Mouse (Mus musculus) spleen, adult 2 months (tissue): ENCODE results near the gene Panx3.

Experiments used
- CTCF ChIP-seq: fragments of 200-500 bp; IDR thresholded peaks from 2 replicates; pipeline ENCODE4 v1.5.1; 2011; ENCODE audit warnings: mild to moderate bottlenecking, inconsistent platforms; ENCODE audit not compliant: insufficient read depth, insufficient read length, insufficient replicate concordance; ENCODE audit errors: extremely low read depth
- POLR2A ChIP-seq: fragments of 200-500 bp; IDR thresholded peaks from 2 replicates; pipeline ENCODE4 v1.6.1; 2011; ENCODE audit warnings: low read depth, low read length, inconsistent platforms

DNA sequence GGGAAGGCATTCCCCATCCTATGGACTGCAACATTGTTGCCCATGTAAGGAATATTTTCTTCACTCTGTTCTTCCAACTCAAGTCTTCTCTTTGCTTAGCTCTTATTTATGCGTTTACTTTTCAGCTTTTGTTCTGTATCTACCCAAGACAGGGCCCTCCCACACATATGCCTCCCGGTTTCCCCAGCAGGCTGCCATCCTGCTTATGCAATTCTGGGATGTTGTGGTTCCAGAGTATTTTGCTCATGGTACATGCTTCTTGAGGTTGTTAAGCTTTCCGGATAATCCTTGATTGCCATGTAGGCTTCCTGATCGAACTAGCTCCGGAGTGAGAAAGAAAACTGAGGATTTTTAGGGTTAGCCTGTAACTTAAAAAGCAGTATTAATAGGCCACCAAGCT lies 53.8 kb downstream of the Panx3 start:
- TF ChIP-seq CTCF (no peak), POLR2A (no peak)
